Mouse (Mus musculus): ENCODE measurements around the gene Slain1.

Slain1 gene

DNA sequence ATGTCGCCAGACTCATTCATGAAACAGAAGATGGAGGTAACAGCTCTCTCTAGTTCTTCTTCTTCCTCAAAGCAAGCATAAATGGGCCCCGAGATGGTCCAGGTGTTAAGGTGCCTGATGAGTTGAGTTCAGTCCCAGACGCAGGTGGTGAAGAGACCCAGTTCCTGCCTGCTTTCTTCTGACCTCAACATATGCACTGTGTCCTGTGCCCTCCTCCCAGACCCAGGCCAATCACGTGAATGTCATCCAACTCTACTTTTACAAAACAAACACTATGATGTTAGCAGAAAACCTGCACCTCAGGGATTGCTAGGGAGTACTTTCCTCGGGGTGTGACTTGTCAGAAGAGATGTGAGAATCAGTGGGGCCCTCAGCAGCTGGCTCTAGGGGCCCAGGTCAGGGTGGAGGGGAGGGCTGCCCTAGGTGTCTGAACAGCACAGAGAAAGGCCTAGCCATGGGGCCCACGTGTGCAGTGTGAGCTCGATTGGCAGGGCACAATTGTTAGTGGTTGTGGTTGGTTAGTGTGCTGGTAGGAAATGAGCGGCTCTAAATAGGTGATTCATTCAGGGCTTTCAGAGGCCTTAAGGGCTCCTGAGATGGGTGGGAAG, 16.4 kb downstream of the Slain1 start:
- intact Hi-C loops (cut with DNase I): no loop called here

DNA sequence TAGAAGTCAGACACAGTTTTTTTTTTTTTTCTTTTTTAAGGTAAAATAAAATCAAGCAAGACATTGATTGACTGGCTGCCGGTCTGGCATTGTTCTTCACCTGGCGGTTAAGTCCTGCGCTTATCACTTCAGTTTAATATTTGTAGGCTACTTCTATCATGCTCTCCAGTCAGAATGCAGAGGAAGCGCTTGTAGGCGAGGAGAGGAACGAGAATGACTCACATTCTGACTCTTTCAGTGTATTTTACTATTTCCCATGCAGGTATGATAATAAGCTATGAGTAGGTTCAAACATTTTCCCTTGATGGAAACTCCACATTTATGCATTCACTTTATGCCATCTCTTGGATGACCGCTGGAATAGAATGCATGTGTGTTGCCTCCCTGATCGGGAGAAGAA, 17.0 kb downstream of the Slain1 start:
- intact Hi-C loops (cut with DNase I): no loop called here

DNA sequence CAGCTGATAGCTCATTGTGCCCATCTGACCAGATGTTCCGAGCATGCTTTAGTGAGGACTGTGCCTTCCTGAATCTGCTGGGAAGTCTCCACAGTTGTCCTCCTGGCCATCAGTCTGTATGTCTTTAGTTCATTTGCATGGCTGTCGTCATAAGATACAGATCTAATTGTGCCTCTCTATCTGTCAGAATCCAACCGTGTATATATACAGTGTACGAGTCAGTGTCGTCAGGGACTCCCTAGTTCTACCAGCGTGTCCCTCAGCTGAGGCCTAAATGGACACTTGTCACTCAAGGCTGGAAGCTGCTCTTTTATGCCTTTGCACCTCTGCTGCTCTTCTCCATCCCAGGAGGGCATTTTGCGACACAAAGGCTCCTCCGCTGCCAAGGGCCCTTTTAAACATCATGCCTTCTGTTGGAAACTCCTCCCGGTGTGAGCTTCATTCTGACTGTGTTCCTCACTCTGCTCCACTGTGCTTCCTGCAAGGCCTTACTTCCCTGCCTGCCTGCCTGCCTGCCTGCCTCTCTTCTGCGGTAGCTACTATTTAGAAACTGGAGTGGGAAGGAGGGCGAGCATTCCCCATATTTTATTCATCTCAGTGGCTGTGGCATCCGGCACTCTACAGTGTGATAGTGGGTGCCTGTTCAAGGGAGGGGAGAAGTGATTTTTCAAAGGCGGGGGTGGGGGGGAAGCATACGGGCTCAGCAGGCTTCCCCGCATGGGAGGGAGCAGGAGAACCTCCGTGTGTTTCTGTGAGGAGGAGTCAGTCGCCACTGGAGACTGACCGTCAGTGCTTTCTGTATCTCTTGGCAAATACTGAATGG, 29.6 kb downstream of the Slain1 start:
- intact Hi-C loops (cut with DNase I): no loop called here

DNA sequence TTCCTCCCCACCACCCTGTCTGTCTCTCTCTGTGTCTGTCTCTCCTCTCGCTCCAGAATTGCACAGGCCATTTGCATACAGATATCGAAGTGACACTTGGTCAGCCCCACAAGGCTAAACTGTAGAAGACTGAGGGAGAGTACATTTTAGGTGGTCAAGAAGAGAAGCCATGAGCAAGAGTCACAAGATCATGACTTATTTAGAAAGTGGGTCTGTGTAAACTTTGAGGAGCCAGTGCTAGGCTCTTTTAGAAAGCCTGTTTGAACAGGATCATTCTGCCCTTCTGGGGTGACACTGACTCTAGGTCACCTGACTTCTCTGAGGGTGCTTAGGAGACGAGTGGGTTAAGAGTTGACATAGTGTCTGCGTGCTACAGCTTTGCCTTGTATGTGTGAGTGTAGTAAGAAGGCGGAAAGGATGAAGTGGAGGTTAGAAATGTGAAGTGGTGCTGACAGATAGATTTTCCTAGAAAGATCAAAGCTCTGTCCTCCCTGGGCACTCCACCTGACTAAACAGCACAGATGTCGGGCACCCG, 30.3 kb downstream of the Slain1 start:
- intact Hi-C loops (cut with DNase I): no loop called here

DNA sequence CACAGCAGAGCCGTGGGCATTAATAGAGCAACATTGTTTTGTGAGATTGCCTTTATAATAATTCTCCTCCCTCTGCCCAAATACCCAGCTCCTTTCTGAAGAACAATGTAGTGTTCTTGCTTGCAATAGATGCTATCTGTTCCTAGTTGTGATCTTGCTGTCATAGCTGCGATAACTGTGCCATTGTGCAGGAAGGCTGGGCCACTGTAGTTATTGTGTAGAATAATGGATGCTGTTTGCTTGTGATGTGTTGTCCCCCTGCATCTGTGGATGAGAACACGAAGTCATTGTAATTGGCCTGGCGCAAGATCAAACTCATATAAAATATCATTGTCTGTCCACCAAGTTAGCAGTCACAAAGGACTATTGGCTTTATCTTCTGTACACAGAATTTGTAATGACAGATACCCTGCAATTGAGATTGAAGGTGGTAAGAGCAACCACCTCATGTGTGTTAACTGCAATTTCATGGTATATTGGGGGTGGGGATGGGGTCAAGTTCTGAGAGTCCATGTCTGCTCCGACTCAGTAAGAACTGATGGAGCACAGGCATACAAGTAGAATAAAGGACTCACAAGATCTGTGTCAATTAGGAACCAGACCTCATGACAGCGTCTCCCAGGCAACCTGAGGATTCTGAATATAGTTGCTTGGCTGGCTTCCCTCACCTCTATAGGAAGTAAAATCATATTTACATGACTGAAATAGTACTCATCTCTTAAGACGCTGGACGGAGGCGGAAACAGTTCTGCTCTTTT, 32.8 kb downstream of the Slain1 start:
- intact Hi-C loops (cut with DNase I): no loop called here

DNA sequence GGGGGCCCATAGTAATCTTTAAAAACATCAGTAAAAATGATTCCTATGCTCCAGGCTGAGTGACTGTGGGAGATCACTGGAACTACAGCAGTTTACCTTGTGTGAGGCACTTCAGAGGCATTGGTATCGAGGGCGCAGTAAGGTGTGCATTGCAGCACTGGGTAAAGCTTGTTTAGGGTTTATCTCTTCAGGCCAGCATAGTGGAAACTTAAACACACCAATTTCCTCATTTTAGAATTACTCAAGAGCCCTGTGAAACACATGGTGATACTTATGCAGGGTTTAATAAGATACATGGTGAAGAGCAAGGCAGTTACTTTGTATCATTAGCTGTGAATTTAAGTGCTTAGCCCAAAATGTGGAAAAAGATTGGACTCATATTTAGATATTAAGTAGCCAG, 37.0 kb downstream of the Slain1 start:
- intact Hi-C loops (cut with DNase I): no loop called here

DNA sequence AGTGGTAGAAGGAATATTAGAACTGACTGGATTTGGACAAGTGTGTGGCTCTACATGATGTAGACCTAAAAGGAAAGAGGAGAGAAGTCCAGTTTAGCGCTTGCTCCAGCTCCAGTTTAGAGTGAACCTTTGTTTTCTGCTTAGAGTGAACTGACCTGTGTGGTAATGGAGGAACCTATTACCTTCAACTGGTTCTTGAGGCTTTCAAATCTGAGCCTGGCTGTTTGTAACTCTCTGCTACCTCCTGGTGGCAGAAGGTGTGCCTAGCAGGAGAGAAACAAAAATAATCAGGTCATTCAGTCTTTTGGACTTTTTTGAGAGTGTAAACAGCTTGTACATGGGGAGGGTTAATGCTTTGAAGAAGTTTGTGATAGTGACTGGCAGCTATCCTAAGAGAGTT, 44.3 kb downstream of the Slain1 start:
- intact Hi-C loops (cut with DNase I): loop anchor here (1.0 kb wide), 1 partner anchor 141 kb away; no protein-coding TSS in a partner anchor

DNA sequence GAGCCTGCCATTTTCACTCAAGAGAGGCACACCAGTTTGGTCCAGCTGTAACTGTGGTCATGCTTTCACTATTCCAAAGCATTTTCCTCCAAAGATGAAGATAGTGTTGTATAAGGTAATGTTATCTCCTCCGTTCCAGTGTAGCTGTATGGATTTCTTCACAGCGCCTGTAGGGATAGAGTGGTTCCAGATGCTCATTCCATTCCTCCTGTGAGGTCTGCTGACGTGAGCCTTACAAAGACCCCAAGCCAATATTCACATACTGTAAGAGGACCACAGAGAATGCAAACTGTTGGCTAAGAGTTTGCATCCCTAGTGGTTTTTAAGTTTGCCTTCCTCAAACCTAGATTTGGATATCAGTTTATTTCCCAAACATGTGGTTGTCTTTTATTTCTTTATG, 45.6 kb downstream of the Slain1 start:
- intact Hi-C loops (cut with DNase I): no loop called here

DNA sequence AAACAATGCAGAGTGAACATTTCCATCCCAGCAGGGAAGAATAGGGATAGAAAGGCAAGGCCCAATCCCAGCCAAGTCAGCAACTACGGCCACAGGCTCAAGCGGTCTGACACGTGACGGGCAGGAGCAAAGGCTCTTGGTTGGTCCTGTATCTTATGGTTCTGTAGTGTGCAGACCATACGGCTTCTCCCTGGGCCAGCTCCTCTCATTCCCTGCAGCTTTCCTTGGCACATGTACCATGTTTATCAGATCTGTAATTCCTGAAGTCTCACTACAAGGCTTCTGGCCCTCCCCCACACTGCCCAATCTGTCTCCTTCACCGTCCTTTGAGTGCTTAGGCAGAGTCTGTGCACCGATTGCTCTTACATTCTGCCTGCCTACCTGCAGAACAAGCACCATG, 47.1 kb downstream of the Slain1 start:
- intact Hi-C loops (cut with DNase I): no loop called here

DNA sequence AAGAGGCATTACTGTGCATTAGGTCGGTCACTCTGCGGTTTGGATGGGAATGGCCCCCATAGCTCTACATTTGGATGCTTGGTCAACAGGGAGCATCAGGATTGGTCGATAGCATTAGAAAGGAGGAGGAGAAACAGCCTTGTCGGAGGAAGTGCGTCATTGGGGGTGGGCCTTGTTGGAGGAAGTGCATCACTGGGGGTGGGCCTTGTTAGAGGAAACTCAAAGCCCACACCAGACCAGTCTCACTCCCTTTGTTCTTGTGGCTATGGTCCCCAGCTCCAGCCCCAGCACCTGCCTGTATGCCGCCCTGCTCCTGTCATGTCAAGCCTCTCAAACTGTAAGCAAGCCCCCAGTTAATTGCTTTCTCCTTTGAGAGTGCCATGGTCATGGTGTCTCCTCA, 49.3 kb downstream of the Slain1 start:
- intact Hi-C loops (cut with DNase I): no loop called here

DNA sequence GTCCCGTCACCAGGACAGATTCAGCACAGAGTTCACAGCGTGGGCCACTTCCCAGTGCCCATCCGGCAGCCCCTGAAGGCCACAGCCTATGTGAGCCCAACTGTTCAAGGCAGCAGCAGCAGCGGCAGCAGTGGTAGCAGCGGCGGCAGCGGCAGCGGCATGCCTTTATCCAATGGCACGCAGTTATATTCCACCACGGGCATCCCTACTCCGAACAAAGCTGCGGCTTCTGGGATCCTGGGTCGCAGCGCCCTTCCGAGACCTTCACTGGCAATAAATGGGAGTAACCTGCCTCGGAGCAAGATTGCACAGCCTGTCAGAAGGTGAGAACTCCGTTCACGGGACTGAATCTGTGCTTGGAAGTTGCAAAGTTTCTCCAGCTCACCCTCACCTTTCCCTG, 52.5 kb downstream of the Slain1 start:
- intact Hi-C loops (cut with DNase I): no loop called here

DNA sequence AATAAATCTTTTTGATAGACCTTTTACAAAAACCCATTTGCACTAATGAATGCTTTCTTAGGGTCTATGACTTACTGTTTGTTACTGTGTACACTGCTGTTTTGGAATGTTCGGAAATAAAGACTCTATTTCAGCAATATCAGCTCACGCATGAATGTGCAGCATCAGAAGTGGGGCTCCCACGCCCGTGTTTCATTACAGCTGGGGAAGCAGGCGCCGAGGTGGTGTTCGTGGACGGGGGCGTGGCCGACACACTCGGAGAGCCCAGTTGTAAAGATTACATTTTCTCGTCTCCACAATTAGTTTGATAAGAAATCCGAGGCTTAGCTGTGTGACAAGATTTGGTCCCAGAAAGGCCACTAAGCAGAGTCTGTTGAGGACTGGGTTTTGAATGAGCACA, 54.7 kb downstream of the Slain1 start:
- intact Hi-C loops (cut with DNase I): no loop called here

DNA sequence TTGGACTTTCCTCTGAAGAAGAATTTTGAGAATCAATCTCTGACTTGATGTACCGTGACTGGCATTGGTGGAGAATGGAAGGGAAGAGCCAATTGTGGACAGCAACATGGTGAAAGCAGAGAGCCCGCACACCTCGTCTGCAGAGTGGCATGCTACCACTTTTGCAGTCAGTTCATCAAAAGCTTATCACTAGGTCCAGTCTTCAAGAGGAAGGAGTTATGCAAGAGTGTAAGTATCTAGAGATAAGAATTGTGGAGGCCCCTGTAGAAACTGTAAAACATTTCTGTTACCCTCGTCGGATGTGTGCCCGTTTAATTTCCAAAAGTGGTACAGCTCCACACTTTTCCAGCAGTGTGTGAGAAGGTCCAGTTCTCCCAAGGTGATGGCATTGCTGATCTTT, 56.3 kb downstream of the Slain1 start:
- intact Hi-C loops (cut with DNase I): no loop called here

DNA sequence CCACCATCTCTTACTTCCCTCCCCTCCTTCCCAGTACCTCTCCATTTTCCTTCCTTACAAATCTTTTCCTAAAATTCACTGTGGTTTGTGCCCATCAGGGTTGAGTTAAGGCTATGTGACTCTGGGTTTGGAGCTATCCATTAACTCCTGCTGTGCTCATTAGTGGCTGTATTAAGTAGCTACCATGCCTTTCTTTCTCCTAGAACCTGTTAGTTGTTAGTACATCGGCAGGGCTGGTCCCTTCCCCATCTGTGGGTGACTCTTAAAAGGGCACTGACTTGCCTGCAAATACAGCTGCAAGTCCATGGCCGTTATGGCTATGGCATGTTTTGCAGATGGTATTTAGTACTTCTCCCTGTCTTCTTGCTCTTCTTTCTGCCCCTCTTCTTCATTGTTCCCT, 58.6 kb downstream of the Slain1 start:
- intact Hi-C loops (cut with DNase I): no loop called here

DNA sequence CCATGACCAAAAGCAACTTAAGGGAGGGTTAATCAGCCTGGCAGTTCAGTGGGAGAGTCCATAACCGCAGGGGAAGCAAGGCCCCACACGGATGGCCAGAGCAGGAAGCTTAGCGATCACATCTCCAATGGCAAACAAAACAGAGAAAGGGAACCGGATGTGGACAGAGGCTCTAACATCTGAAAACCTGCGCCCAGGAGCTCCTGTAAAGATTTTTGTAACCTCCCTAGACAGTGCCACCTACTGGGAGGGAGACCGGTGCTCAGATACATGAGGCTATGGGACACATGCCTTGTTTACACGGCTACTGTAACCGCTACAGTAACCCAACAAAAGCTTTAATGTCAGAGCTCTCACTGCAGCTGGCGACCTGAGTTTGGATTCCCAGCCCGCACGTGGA, 59.2 kb downstream of the Slain1 start:
- intact Hi-C loops (cut with DNase I): no loop called here

DNA sequence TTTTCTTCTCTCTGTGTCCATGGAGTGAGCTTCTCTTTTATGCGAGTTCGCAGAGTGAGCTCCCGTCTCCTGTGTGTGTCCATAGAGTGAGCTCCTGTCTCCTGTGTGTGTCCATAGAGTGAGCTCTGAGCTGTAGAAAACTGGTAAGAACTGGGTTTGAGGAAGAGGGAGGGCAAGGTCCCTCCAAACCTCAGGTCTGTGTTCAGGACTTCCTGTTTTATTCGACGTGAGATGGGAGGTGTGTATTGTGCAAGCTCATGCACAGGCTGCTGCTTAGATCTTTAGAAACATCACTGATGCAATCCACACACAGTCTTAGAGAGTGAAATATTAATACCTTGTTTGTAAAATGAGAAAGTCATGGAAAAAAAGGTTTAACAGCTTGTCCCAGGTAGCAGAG, 63.0 kb downstream of the Slain1 start:
- intact Hi-C loops (cut with DNase I): loop anchor here (10.0 kb wide), 2 partner anchors 322 to 1102 kb away; no protein-coding TSS in a partner anchor

DNA sequence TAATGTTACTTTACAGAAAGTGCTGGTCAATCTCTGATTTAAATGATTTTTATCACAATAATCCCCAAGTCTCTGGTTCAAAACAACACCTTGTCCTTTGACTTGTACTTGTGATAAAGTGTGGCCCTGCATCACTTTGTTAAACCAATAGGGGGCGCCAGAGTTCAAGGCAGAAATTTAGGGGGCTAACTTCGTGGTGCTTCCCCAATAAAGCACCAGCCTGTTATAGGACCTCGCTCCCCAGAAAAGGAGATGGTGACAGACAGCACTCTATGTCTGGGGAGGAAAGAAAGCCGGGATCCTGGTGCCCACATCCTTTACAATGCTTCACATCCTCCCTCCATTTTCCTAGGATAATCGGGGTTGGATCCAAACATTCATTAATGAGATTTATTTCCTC, 67.5 kb downstream of the Slain1 start:
- intact Hi-C loops (cut with DNase I): loop anchor here (10.0 kb wide), 2 partner anchors 317 to 1097 kb away; no protein-coding TSS in a partner anchor

DNA sequence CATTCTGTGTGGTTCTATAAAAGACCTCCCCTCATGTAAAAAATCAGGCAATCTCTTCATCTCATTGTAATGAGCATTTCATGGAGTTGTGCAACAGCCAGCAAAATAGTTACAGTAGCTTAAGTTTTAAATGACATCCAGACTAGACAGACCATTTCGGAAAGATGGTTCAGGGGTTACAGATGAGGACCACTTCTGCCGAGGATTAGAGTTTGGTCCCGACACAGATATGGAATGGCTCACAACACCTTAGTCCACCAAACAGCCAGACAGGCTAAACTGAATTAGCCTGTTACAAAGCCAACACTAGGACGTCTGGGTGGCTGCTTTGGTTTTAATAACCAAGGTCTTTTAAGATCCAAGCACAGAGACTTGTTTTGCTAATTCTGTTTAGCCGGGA, 68.0 kb downstream of the Slain1 start:
- intact Hi-C loops (cut with DNase I): loop anchor here (10.0 kb wide), 2 partner anchors 317 to 1097 kb away; no protein-coding TSS in a partner anchor

DNA sequence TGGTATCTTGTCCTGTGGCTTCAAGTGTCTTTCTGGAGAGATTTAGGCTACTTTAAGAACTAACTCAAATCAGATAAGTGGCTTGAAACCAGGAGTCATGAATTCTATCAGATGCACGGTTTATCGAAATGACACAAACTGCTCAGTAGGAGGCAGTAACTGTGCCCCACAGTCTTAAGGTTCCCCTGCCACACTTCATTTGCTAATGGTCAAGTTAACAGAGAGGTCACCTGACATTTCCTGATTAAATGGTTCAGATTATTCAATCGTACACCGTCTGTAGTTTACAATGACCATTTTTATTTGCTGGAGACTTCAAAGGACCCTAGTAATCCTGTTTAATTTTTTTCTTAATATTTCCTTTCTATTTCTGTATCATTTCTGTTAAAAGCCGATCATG, 68.4 kb downstream of the Slain1 start:
- intact Hi-C loops (cut with DNase I): loop anchor here (10.0 kb wide), 2 partner anchors 316 to 1096 kb away; no protein-coding TSS in a partner anchor

DNA sequence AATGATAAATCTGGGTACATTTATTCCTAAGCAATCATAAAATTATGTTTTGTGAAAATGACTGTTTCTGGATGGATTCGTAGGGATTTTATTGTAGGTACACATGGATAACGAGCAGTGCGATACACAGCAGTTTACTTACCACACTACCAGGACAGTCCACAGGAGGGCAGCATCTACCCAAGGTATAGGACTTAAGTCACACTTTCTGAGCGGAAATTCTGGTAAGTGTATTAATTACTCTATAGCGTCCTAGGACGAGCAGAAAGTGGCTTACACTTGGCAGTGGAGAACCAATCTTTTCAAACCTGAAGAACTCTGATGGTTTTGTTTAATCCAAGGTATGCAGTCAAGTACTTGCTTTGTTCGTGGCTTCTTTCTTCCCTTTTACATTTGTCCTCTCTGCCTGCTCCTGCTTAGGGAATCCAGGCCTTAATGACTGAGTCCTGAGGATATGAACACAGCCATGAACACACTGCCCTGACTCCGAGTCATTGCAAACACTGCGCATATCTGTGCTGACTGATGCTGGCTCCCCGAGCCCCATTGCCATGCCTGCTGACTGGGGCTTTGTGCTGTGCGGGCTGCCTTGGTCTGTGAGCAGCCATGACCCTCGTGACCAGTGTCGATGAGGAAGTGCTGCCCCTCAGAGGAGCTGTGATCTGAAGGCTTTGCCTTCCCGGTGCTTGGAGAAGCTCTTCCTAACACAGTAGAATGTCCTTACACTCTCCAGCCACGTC, 69.0 kb downstream of the Slain1 start:
- intact Hi-C loops (cut with DNase I): loop anchor here (10.0 kb wide), 2 partner anchors 316 to 1096 kb away; no protein-coding TSS in a partner anchor

DNA sequence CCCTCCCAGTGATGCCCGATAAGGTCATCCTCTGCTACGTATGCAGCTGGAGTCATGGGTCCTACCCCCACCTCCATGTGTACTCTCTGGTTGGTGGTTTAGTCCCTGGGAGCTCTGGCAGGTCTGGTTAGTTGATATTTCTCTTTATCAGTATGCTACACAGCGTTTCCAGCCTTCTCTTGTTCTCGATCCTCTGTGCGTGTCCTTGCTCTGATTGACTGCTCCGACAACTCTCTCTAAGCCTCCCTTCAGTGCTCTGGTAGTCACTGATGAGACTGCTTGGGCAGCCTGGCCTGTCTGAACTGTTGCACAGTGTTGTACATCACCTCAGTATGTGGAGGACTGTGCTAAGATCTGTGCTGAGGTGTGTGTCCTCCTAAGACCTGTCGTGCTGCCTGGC, 70.1 kb downstream of the Slain1 start:
- intact Hi-C loops (cut with DNase I): no loop called here
